Mouse (Mus musculus): ENCODE measurements around the gene Zgpat. TPM values are rescaled to one million over a fixed set of nuclear protein-coding genes. Genes with fewer than 3 reads are reported as not detected.

Zgpat gene
- 20.7 and 23.8 TPM in 2 replicates for polyA plus RNA-seq (2021; fragmentation: Nextera tagmentation)
- long read RNA-seq, experiment 1, transcript Zgpat-202 (6 exons, 2,072 nt): major isoform, 96 of 219 reads
- long read RNA-seq, experiment 1, transcript Zgpat-203 (11 exons, 3,666 nt): minor isoform, 8 of 219 reads
- long read RNA-seq, experiment 1, partial matches to known transcripts: 69 of 219 reads
- long read RNA-seq, experiment 1, other reads (novel, unspliced or antisense): 44 of 219 reads
- long read RNA-seq, experiment 2, transcript Zgpat-202 (6 exons, 2,072 nt): major isoform, 22 of 32 reads
- long read RNA-seq, experiment 2, partial matches to known transcripts: 3 of 32 reads
- long read RNA-seq, experiment 2, other reads (novel, unspliced or antisense): 6 of 32 reads

GRCm38 (mm10) chr2:181364860-181365596 lies at the start of gene Zgpat, which contains the start of gene Arfrp1:
Zgpat (plus strand) TSS chr2:181364928.
Arfrp1 (minus strand) TSS chr2:181365404.

GRCm38 (mm10) chr2:181319248-181320102 lies 45.3 kb upstream of the Zgpat start, which contains the start of gene Rtel1:
Rtel1 (plus strand) TSS chr2:181319739.

DNA sequence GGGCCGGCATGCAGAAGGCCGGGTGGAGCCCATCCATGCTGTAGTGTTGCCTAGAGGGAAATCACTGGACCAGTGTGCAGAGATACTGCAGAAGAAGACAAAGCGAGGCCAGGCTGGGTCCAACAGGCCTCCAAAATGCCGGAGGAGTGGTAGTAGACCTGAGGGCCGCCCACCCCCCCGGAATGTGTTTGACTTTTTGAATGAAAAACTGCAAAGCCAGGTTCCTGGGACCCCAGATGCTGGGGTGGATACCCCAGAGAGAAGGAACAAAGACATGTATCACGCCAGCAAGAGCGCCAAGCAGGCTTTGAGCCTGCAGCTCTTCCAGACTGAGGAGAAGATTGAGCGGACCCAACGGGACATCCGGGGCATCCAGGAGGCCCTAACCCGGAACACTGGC lies 15.1 kb downstream of the Zgpat start, which contains the start of gene Lime1:
Gene Lime1, plus strand, starts transcription at position 301 of the 400 bp plus-strand sequence.

Other genes starting within 250 kb of the Zgpat start
- 23.0 and 89.4 TPM in 2 replicates for gene Kcnq2, start 229.6 kb upstream of the Zgpat start, polyA plus RNA-seq (2021; fragmentation: Nextera tagmentation)
- gene Eef1a2, start 207.9 kb upstream of the Zgpat start, polyA plus RNA-seq (2021; fragmentation: Nextera tagmentation): 219 and 425 TPM in 2 replicates
- 173 and 211 TPM in 2 replicates for gene Ppdpf, start 177.7 kb upstream of the Zgpat start, polyA plus RNA-seq (2021; fragmentation: Nextera tagmentation)
- not detected in 2 replicates for gene Ptk6, start 162.1 kb upstream of the Zgpat start, polyA plus RNA-seq (2021; fragmentation: Nextera tagmentation)
- gene Srms, start 151.7 kb upstream of the Zgpat start, polyA plus RNA-seq (2021; fragmentation: Nextera tagmentation): 0.08 and 0.12 TPM in 2 replicates
- gene Fndc11, start 144.9 kb upstream of the Zgpat start, polyA plus RNA-seq (2021; fragmentation: Nextera tagmentation): 0.29 and 0.38 TPM in 2 replicates
- 0.16 and 0.29 TPM in 2 replicates for gene Helz2, start 122.9 kb upstream of the Zgpat start, polyA plus RNA-seq (2021; fragmentation: Nextera tagmentation)
- gene Gmeb2, start 76.9 kb upstream of the Zgpat start, polyA plus RNA-seq (2021; fragmentation: Nextera tagmentation): 1.7 and 4.5 TPM in 2 replicates
- gene Stmn3, start 50.4 kb upstream of the Zgpat start, polyA plus RNA-seq (2021; fragmentation: Nextera tagmentation): 1,269 and 1,330 TPM in 2 replicates
- 2.6 and 3.0 TPM in 2 replicates for gene Rtel1, start 45.2 kb upstream of the Zgpat start, polyA plus RNA-seq (2021; fragmentation: Nextera tagmentation)
- 52.6 and 74.6 TPM in 2 replicates for gene Arfrp1, start 476 bp downstream of the Zgpat start, polyA plus RNA-seq (2021; fragmentation: Nextera tagmentation)
- gene Lime1, start 15.2 kb downstream of the Zgpat start, polyA plus RNA-seq (2021; fragmentation: Nextera tagmentation): 3.3 and 5.9 TPM in 2 replicates
- 3.4 and 3.7 TPM in 2 replicates for gene Zbtb46, start 94.5 kb downstream of the Zgpat start, polyA plus RNA-seq (2021; fragmentation: Nextera tagmentation)
- not detected in 2 replicates for gene Abhd16b, start 128.3 kb downstream of the Zgpat start, polyA plus RNA-seq (2021; fragmentation: Nextera tagmentation)
- 95.7 and 115 TPM in 2 replicates for gene Tpd52l2, start 132.2 kb downstream of the Zgpat start, polyA plus RNA-seq (2021; fragmentation: Nextera tagmentation)
- 117 and 129 TPM in 2 replicates for gene Dnajc5, start 155.6 kb downstream of the Zgpat start, polyA plus RNA-seq (2021; fragmentation: Nextera tagmentation)
- gene Uckl1, start 220.0 kb downstream of the Zgpat start, polyA plus RNA-seq (2021; fragmentation: Nextera tagmentation): 28.6 and 32.5 TPM in 2 replicates
- 27.5 and 46.4 TPM in 2 replicates for gene Prpf6, start 226.9 kb downstream of the Zgpat start, polyA plus RNA-seq (2021; fragmentation: Nextera tagmentation)
- 8.0 and 18.5 TPM in 2 replicates for gene Zfp512b, start 227.9 kb downstream of the Zgpat start, polyA plus RNA-seq (2021; fragmentation: Nextera tagmentation)
- gene Samd10, start 234.3 kb downstream of the Zgpat start, polyA plus RNA-seq (2021; fragmentation: Nextera tagmentation): 19.1 and 21.8 TPM in 2 replicates